ENCODE assay signal across 9 mouse cellular contexts in genomic region chr9:87015288-87015937, GRCm38 (mm10). TPM values are rescaled to one million over a fixed set of nuclear protein-coding genes. Genes with fewer than 3 reads are reported as not detected.
DNase-seq lines count a peak whose midpoint lies in the region; ATAC-seq and TF ChIP-seq lines count a peak whose summit lies in the region.
"Had no signal": no experiment of that assay in that cellular context is flagged by ENCODE, and none has a peak within 500 bp of the region (broad histone marks: within the 10 kb centered on the region; RNA-seq: fewer than 3 reads in every experiment).

Gene Ripply2, plus strand, starts transcription at chr9:87015537.

- H3K27me3 ChIP-seq in limb, embryonic 11.5 days (ENCODE audit: control insufficient read depth, insufficient read depth, low read length), result peaks cover 27% of the 10 kb centered on the region
- peaks cover 3% of the 10 kb centered on the region; the same call in 1 of the 2 replicates for H3K27me3 ChIP-seq in neural tube, embryonic 15.5 days (replicated peaks)

- H3K27ac ChIP-seq in cortical plate, adult 2 months (ENCODE audit: insufficient read depth, low read length), result peak within 1 kb of the TSS; percentile 49
- no peak within 1 kb of the TSS for H3K27ac ChIP-seq in limb, embryonic 11.5 days (replicated peaks; ENCODE audit: low read depth, low read length)
- peak within 1 kb of the TSS; percentile 39 for H3K27ac ChIP-seq in neural tube, embryonic 15.5 days (replicated peaks)

- 0 out of 2 replicates have a peak, but pooled peaks have one; percentile 10 for TF ChIP-seq POLR2A in cortical plate, adult 2 months (IDR thresholded peaks at IDR 0.05; ENCODE audit: extremely low read depth, insufficient read depth, low read length)

- under 1% methylated on average over 71 of the region's 71 CpGs for WGBS in limb, embryonic 11.5 days
- WGBS in neural tube, embryonic 15.5 days, result under 1% methylated on average over 71 of the region's 71 CpGs

- no peaks in the 10 kb centered on the region for H3K9me3 ChIP-seq in limb, embryonic 11.5 days (ENCODE audit: control insufficient read depth, low read length)
- H3K9me3 ChIP-seq in neural tube, embryonic 15.5 days (replicated peaks), result no peaks in the 10 kb centered on the region

- peak; percentile 62 for ATAC-seq in limb, embryonic 11.5 days (ENCODE audit: insufficient number of reproducible peaks, low FRiP score, low TSS enrichment, low read depth)
- peak; percentile 86 for ATAC-seq in neural tube, embryonic 15.5 days (ENCODE audit: low FRiP score)
- no peak for ATAC-seq in inflammation-experienced regulatory T-cells, adult 6 months

- peak within 1 kb of the TSS; percentile 82 for H3K4me2 ChIP-seq in limb, embryonic 11.5 days (ENCODE audit: low read depth, severe bottlenecking)
- peak within 1 kb of the TSS; percentile 70 for H3K4me2 ChIP-seq in neural tube, embryonic 15.5 days

- peak within 1 kb of the TSS; percentile 48 for H3K4me3 ChIP-seq in cortical plate, adult 2 months (ENCODE audit: insufficient read depth, low read length)
- peak within 1 kb of the TSS; percentile 51 for H3K4me3 ChIP-seq in limb, embryonic 11.5 days (ENCODE audit: low read depth, low read length)
- peak within 1 kb of the TSS; percentile 50 for H3K4me3 ChIP-seq in neural tube, embryonic 15.5 days (replicated peaks)
- H3K4me3 ChIP-seq: erythroblast, embryonic 14.5 days had no signal

- H3K4me1 ChIP-seq in cortical plate, adult 2 months (ENCODE audit: control insufficient read depth, insufficient read depth, low read length), result no peaks in the 10 kb centered on the region
- H3K4me1 ChIP-seq in limb, embryonic 11.5 days (ENCODE audit: control insufficient read depth, insufficient read depth, low read length), result 0 out of 2 replicates have a peak, but pooled peaks cover 4% of the 10 kb centered on the region
- peaks cover 14% of the 10 kb centered on the region; the same call in 1 of the 2 replicates for H3K4me1 ChIP-seq in neural tube, embryonic 15.5 days

- H3K9ac ChIP-seq in limb, embryonic 11.5 days (ENCODE audit: low read length), result peak within 1 kb of the TSS; percentile 43; the same call in 1 of the 2 replicates
- H3K9ac ChIP-seq in neural tube, embryonic 15.5 days (replicated peaks), result peak within 1 kb of the TSS; percentile 57

- TF ChIP-seq CTCF in cortical plate, adult 2 months (IDR thresholded peaks at IDR 0.05; ENCODE audit: extremely low read depth, insufficient read depth, low read length), result no peak

- peak; percentile 18 for DNase-seq in thymus, postnatal 4 days
- DNase-seq in thymus, postnatal 14 days, result no peak
- peak; percentile 8 for DNase-seq in heart, postnatal 4 days
- DNase-seq in limb, embryonic 11.5 days (ENCODE audit: low spot score), result peak; percentile 57

- no peaks in the 10 kb centered on the region for H3K36me3 ChIP-seq in limb, embryonic 11.5 days (ENCODE audit: control insufficient read depth, insufficient read depth, low read length)
- H3K36me3 ChIP-seq in neural tube, embryonic 15.5 days, result no peaks in the 10 kb centered on the region

RNA-seq across cellular contexts. Expression of gene Ripply2, which starts in this region (rescaled TPM):
- polyA plus RNA-seq in cortical plate, adult 2 months (2012; rRNA removed), result 5.0 and 5.4 TPM in 2 replicates
- total RNA-seq in heart, postnatal 4 days (2021), result not detected
- not detected in 2 replicates for polyA plus RNA-seq in limb, embryonic 11.5 days (2014; fragmentation: Nextera tagmentation; extraction: Ambion mirVana)
- polyA plus RNA-seq in neural tube, embryonic 15.5 days (2015; fragmentation: Nextera tagmentation; extraction: Ambion mirVana), result 7.3 and 10.7 TPM in 2 replicates
- polyA plus RNA-seq in inflammation-experienced regulatory T-cells, adult 6 months (2017; shearing (Covaris generic)), result not detected
- polyA plus RNA-seq: erythroblast, embryonic 14.5 days; small intestine, adult 2 months had no signal

Comparison
In these comparisons a context has a peak if more than half of its experiments do, and no peak if none do; other contexts are left out.
1. Peak in DNase-seq in heart, postnatal 4 days; RNA of the gene not detected or under 1 TPM.
2. Peak in DNase-seq, ATAC-seq, H3K4me3 ChIP-seq, H3K9ac ChIP-seq and H3K4me2 ChIP-seq in limb, embryonic 11.5 days; RNA of the gene not detected or under 1 TPM.